Mouse (Mus musculus): ENCODE measurements around the gene Lnpep.
"Not testable (repeated sequence)": the region's sequence is repeated elsewhere in the genome, so short reads cannot be mapped to it uniquely, and the experiment has no call there.

Lnpep gene

DNA sequence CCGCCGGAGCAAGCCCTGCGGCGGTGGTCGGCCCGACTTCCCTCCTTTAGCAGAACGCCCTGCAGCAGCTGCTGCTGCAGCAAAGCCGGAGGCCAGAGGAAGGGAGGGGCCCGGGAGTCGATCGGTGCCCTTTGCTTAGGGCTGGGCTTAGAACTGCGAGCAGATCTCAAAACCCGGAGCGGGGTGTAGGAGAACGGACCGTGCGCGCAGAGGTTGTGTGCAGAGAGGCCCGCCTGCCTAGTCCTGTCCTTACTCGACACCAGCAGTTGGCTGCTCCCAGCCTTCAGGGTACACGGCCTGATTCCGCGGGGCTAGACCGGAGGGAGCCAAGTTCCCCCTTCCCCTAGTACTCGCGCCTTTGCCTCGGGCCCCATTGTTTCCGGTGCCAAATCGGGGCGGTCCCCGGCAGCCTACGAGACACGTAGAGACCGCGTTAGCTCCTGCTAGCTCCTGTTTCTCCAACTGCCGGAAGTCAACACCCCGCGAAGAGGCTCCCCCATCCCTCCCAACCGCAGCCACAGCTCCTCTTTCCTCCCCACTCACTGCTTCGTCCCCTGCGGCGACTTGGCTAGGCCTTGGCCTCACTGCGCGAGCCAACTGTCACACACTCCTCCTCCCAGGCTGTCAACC, at the start of gene Lnpep:
Gene Lnpep, minus strand, starts transcription at position 94 of the 630 bp plus-strand sequence.
- peak; percentile 99 to 100 for DNase-seq

DNA sequence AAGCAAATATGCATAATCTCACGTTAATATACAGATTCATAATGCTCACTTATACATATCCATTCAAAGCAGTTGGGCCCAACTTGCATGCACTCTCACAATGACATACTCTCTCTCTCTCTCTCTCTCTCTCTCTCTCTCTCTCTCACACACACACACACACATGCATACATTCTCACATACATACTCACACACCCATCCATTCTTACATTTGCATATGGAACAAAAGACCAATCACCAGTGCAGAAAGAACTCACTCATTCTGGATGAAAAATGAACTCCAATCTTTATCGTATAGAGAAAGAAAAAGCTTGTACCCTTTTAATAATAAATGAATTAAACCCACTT, 31.0 kb upstream of the Lnpep start:
- DNase-seq, result no peak

DNA sequence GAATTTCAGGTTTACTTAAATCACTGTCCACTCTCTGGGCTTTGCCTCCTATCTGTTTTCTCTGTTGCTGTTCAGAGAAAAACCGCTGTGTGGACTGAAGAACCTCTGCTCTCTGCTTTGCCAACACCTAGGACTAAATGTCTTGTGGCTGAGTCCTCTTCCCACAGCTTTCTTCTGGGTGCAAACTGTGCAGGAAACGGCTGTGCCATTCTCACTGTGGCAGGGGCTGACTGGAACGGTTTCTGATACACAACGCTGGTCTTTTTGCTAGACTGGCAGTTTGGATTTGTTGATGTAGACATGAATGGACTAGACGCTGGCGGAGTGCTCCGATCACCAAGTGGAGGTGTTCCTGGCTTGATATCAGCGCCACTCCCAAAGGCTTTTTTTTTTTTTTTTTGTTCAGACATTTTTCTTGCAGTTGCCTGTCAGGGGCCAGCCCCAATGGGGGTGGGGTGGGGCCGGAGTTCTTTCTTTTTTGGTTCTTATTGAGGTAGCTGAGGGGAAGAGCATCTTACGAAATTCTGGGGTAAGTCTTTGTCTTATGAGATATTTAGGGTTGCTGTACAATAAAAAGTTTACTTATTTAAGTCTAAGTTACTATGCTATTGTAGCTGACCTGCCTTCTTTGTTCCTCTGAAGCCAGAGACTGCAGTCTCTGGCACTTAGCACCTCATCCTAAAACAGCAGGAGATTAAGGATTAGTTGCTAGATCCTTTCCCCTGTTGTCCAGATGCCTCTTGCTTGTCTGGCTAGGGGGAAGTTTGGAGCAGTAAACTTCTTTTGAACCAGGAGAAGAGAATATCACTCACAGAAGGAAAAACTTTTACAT, 30.4 kb upstream of the Lnpep start:
- DNase-seq, result peak in 1 of 2 experiments; percentile 2

DNA sequence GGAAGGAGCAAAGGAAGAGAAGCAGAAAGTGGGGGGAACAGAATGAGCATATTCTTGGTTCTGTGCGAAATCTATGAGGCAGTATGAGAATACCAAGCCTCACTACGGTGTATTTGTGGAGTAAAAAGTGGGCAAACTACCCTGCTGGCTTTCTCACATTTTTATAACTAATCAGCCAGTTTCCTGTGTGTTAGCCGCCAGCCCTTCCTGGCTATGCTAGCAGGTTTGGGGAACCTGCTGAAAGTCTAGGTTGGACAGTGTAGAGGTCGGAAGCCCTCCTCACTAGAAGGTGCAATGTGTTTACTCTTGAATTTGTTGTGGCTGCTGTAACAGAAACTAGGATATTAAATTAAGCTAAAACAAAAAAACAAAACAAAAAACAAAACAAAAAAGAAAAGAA, 27.7 kb upstream of the Lnpep start:
- DNase-seq, result no peak

DNA sequence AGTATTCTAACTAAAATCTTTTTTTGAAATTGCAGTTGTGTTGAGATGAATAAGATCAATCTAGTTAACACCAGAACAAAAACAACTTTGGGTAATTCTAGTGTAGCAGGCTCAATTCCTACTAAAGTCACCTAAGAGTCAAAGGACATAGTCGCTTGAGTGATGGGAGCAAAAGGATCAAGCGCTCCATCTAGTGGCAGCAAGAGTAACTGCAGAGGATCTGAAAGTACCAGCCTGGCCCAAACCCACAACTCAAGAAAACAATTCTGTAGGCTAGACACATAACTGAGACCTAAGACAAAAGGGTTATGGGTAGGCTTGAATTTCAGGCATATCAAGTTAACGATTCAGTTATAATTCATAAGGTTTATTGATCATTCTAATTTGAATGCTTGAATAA, 20.9 kb upstream of the Lnpep start:
- peak; percentile 76 to 82 for DNase-seq

DNA sequence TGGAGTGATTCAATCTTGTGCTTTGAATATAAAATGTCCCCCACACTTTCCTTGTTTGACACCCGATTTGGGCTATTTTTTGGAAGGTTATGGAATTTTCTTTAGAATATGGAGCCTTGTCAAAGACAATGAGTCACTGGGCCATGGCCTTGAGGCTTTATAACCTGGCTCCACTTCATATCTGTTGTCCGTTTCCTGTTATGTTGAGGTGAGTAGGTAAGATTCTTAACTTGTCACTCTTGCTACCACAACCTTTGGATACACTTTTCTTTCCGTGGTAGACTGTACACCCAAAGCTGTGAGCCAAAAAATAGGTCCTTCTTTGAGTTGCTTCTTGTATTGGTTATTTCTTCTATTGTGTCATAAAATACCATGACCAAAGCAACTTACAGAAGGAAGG, 12.5 kb upstream of the Lnpep start:
- DNase-seq, result no peak

DNA sequence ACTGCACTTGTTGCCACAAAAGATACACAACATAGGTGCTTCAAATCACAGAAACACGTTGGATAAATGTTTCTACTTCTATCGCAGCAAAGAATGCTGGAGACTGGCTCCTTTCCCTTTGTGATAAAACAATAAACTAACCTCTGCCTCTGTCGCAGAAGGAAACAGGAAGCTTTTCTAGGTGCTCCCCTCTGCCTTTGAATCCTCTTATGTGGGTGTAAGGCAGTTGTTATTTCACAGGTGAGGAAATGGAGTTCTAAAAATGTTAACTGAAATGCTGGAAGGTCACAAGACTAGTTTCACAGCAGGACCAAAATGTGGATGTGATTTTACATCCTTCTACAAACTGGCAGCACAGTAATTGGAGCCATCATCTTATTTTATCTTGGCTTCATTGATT, 11.3 kb upstream of the Lnpep start:
- DNase-seq, result no peak

DNA sequence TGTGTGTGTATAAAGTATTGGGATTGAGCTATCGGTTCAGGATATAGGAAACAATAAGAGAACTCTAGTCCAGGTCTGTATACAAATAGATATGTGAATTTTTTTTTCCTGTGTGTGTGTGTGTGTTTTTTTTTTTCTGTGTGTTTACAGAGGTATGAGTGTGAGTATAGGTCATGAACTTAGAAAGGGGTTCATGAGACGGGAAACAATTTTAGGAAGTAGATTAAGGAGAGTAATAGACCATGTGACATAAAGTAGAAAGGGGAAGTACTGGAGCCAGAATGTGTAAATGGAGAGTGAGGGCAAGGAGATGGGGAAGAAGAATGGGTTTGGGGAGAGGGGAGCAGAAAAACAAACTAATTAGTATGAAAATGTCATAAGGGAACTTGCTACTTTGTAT, 9.2 kb upstream of the Lnpep start:
- no peak for DNase-seq

DNA sequence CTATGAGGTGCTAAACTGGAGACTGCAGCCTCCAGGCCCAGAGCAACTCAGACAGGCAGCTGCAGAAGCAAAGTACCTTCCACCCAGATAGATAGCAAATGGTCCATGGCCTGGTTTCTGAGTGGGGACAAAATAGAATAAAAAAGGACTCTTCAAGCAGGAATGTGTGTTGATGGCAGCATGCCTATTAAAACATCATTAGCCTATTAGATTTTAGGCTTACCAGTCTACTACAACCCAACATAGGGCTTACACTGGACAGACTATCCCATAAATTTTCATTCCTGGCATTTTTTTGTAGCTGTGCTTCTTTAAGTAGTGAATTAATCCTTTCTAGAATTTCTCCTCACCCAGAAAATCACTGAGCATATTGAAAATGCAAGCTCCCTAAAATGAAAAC, 7.1 kb upstream of the Lnpep start:
- DNase-seq, result no peak

DNA sequence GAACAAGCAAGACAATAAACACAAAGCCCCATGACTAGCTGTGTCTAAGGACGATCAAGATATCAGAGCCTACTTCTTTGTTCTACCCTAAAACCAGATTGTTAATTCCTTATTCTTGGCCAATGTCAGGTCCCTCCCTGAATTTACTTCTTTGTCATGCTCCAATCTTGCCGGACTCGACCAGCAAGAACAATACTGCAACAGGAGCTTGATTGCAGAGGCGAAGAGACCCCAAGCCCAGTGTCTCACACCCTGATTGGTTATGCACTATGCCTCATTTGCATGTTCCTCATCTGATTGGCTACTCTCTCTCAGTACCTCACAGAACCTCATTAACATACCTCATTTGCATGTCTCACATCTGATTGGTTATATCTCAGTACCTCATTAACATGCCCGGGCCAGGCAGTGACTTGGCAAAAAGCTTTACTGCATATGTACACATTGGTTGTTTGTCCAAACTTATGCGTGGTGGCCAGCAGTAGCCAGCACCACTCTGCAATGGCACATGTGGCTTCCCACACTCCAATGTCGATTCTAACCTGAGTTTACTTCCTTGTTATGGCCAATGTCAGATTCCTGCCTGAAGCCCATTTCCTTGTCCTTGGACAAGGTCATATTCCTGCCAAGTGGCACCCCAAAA, 3.5 kb upstream of the Lnpep start:
- DNase-seq, result not testable (repeated sequence)

- no peak for DNase-seq
Observed at GRCm38 (mm10) chr17:17627558-17627957, 2.7 kb upstream of the Lnpep start.

DNA sequence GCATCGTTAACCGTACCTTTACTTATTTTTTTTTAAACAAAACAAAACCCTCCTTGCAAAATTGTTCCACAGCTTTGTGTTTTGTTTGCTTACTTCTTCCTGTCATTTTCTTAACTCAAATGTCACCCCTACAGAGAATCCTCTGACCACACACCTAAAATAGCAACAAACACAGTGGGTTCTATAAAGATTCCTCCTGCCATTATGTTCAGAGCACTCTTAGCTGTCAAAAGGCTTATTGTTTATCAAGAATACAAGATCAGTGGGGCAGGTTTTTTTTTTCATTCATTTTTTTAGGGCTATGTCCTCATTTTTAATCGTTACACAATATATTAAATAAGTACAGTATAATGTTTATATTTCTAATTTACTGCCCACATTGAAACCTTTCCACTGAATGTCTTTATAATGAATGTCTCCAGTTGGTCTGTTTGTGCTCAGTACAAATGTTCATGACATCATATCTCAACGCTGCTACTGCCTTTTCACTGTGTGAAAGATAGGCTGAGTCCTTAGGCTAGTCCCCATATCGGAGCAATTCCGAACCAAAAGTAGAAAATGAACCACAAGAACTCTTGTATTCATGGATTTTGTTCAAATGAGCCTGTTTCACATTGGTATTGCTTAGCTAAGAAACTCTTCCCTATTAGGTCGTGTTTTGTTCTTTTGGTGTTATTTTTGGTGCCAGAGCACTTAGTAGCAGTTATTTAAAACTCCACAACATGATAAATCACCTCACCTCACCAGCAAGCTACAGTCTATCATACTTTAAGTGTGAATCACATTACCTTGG, 1.2 kb upstream of the Lnpep start:
- peak; percentile 15 to 58 for DNase-seq

- peak; percentile 95 to 97 for DNase-seq
Observed at GRCm38 (mm10) chr17:17624421-17624956, 361 bp downstream of the Lnpep start.

DNA sequence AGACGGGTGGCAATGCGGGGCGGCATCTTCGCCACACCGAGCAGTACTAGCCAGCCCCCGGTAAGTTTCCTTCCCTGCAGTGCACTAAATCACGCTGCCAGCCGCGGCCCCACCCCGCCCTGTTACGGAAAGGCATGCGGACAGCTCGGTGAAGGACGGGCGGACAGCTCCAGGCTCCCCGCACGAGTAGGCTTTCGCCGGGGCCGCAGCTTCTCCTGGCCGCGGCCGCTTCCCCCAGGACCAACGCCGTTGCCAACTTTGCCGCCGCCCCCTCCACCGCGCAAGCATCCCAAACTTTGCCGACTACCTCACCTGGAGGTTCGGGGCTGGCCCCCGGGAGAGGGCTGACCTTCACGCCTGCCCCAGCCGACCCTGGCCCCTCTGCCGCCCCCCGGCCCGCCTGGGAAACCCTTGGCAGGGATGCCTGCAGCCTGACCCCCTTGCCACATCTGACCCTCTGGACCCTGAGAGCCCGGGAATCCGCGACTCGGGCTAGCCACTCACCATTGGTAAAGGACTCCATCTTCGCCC, 895 bp downstream of the Lnpep start:
- DNase-seq, result peak; percentile 78 to 80

DNA sequence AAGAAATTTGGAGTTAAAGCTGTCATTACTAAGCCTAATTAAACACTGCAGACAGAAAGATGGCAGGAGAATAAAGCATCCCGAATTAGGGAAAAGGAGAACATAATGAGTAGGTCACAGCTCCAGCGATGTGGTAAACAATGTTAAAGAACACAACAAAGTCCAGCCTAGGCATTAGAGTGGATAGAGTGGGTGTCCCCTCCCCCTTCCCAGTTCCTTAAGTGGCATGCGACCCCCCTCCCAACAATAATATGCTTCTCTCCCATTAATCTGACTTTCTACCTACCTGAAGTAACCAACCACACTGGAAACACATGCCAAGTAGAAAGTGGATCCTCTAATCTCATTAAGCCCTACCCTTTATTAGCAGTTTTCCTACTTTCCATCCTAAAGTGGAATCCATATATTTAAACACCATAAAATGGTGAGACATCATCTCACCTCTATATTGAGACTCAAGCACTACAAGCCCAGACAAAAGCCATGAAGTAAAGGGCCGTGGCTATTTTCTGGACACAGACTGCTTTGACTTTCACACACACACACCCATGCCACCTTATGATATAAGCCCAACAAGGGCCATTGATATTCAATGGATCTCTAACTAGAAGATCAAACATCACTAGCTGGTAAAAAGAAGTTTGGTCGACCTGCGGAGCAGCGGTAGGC, 1.5 kb downstream of the Lnpep start:
- DNase-seq, result no peak

GRCm38 (mm10) chr17:17622576-17622975, 2.3 kb downstream of the Lnpep start:
- DNase-seq, result no peak

DNA sequence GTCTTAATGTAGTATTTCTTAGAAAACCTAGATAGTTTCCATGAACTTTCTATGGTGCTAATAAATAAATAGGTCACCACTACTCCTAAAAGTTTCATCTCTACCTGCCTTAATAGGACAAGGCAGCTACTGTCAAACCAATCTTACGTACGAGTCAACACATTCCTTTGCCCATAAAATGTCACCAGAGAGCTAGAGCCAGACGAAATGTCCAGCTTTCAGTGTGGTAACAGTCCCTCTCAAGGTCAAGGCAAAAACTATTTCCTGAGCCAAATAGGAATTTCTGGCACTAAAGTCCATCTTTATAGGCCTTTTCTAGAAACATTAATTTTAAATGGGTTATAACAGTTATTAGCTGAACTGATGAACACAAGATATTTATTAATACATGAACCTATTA, 3.3 kb downstream of the Lnpep start:
- no peak for DNase-seq

DNA sequence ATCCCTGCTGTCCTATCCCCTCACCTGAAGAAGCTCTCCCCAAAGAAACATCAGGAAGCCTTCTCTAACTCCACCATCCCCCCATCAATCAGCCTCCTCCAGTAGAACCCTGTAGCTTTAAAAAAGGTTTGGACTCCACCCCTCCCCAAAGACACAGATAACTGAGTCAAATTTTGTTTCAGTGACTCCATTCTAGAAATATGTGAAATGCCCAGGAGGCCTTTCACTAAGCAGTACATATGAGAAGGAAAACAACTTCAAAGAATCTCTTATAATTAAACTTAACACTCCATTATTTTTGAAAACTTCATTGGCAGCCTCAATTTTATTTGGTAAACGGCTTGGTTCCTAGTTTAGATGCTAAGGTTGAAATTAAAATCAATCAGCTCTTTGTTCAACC, 6.4 kb downstream of the Lnpep start:
- no peak for DNase-seq

DNA sequence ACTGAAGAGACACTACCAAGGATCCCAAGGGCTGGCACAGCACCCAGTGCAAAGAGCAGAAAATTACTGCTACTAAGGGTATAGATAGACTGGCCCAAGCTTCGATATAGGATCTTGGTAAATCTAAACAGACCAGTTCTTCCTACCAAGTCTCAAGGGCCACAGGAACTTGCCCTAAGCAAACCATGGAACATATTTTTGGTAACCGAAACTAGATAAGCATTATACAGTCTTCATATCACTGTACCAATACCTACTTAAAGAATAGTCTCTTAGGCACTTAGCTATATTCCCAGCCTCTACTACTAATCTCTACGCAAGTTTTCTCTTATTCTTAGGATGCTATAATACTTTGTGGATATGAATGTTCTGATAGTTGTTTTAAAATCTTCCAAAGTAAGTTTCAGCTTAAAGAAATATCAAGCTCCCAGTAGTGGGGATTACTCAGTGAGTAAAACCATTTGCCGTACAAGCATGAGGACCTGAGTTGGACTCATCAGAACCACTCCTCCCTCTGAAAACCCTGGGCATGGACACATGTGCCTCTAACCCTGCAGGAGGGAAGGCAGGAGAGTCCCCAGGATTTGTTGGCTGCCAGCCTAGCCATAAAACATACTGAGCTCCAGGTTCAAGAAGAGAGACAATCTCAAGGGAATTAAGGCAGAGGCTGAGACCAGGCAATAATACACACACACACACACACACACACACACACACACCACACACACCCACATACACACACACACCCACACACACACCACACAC, 7.2 kb downstream of the Lnpep start:
- no peak for DNase-seq

GRCm38 (mm10) chr17:17612336-17612735, 12.5 kb downstream of the Lnpep start:
- DNase-seq, result no peak

- DNase-seq, result no peak
Observed at GRCm38 (mm10) chr17:17609523-17609922, 15.3 kb downstream of the Lnpep start.
